Mouse (Mus musculus) ovary, postnatal 36 days (tissue): Measurements from ENCODE around the gene Slc20a1.

ENCODE experiments used
- DNase-seq: peaks from one replicate; pipeline ENCODE4 v3.0.0; 2022; ENCODE audit warnings: low spot score, mixed read lengths

The Slc20a1 gene

GRCm38 (mm10) chr2:129227011-129227529 is 28.5 kb downstream of the Slc20a1 start:
- no peak for DNase-seq

- DNase-seq: no peak
Measured at GRCm38 (mm10) chr2:129227709-129228108, 29.1 kb downstream of the Slc20a1 start.

DNA sequence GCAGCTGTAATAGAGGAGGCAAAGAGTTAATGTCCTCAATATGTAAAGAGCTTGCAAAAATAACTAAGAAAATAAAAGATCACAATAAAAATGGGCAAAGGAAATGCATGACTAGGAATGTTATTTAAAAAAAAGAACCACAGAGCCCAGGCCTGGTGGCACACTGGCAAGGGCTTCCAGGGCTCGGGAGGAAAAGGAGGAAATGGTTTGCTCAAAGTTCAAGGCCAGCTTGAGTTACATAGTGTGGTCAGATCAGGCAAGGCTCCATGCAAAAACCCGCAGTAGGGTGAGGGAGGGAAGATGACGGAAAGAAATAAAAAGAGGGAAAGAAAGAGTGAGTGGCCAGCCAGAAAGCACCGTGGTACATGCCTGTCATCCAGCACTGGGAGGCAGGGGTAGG is 30.0 kb downstream of the Slc20a1 start:
- no peak for DNase-seq

DNA sequence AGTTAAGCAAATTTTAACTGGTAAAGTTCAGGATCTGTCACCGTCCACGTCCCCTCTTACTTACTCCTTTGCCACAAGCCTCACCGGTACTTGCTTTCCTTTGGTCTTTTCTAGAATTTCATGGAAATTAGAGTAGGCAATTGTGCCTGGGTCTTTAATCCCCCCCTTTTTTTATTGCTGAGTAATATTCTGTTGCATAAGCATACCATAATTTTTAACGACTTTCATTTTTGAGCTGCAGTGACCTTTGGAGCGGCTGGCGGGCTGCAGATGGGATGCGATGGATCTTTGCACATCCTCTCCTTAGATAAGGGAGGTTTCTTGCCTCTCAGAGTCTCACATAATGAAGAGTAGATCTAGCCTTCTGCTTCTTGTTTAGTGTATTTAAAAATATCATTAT is 30.8 kb downstream of the Slc20a1 start:
- DNase-seq: no peak

DNA sequence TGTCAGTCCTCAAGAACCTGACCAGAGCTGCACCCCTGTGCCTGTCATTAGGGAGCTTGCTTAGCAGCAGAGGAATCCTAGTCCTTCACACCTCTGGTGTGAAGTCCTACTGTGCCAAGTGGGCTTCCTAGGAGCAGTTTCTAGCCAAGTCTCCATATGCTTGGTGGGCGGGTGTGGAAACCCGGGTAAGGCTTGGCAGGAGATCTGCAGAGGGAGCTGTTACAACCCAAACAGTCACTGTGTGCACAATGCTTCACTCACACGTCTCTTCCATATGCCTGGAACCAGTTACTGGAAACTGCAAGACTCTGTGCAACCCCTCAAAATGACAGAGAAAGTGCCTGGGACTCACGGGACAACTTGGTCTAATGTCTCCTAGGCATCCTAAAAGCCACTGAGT is 33.5 kb downstream of the Slc20a1 start:
- no peak for DNase-seq

- DNase-seq: no peak
Measured at GRCm38 (mm10) chr2:129232484-129232883, 33.9 kb downstream of the Slc20a1 start.

DNA sequence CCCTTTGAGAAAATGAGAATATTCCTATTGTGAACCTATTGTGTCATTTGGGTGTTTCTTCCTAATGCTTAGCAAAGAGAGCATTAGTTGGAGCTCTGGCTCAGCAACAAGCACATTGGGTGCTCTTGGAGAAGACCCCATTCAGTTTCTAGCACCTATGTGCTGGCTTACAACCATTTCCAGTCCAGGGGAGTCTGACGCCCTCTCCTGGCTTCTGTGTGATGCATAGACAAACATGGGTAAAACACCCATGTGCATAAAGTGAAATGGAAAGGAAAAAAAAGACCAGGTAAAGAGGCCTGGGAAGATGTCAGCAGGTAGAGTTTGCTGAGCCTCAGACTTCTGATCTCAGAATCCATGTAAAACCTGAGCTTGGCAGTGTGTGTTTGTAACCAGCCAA is 34.7 kb downstream of the Slc20a1 start:
- no peak for DNase-seq

- DNase-seq: no peak
Measured at GRCm38 (mm10) chr2:129233803-129234477, 35.4 kb downstream of the Slc20a1 start.

DNA sequence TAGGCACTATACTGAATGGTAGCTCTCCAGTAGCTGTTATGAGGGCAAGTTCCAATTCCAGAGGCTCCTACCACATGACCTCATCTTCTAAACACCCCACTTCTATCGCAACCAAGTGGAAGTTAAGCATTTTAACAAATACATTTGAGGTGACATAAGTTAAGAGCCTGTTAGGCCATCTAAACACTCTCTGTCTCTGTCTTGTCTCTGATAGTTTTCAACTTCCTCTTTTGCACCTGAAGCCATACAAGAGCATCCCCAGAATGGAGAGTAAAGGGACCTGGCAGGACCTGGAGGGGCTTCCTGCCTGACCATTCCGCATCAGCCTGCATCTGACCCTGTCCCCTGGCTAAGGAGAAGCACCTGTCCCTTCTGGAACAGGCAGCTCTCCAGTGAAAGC is 36.2 kb downstream of the Slc20a1 start:
- no peak for DNase-seq

DNA sequence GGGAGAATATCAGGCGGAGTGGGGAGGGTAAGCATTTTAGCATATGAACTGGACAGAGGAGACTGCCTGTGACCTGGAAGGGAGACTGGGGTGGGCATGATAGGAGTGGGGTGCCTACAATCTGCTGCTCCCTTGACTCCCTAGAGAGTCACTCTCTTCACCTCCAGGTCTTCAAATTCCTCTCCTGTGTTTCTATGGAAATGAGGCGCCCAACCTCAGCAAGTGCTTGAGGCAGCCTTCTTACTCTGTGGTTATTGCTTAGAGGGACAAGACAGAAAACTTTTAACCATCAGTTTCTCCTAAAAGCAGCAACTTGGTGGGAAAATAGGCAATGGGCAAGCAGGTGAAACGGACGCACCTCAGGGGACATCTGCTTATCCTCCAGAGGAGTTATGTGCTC is 38.0 kb downstream of the Slc20a1 start:
- no peak for DNase-seq

GRCm38 (mm10) chr2:129240726-129241432 is 42.3 kb downstream of the Slc20a1 start:
- peak; percentile 29 for DNase-seq

- DNase-seq: no peak
Measured at GRCm38 (mm10) chr2:129241845-129242833, 43.6 kb downstream of the Slc20a1 start.

DNA sequence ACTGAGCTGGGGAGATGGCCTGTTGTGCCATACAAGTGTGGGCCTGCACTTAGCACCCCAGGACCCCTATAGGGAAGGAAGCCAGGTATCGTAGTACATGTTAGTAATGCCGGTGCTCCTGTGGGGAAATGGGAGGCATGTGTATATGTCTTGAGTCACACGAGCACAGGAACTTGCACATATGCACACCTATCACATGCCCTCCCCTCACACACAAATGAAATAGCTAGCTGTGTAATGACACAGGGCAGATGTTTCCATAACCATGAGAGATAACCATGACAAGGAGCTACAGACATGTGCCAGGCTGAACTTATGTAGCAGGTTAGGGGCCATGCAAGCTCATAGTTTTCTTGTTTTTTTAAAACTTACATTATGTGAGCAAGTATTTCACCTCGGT is 44.4 kb downstream of the Slc20a1 start:
- DNase-seq: no peak

GRCm38 (mm10) chr2:129243786-129244185 is 45.2 kb downstream of the Slc20a1 start:
- no peak for DNase-seq

- no peak for DNase-seq
Measured at GRCm38 (mm10) chr2:129244446-129245120, 46.0 kb downstream of the Slc20a1 start.

DNA sequence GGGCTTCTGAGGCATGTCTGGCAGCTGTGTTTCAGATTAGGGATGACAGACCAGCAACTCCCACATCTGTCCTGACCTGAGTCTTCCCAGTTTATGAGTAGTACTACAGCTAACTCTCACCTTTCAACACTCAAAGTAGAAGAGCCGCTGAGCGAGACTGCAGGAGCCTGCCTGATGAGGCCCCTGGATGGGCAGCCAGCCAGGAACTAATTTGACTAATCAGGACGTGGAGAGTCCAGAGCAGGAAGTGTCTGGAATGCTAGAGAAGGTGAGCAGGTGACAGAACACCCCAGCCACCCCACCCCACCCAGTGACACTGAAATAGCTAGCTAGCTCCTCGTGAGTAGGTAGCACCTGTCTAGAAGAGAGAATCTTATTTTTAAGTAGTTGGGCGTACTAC is 47.1 kb downstream of the Slc20a1 start:
- DNase-seq: no peak

DNA sequence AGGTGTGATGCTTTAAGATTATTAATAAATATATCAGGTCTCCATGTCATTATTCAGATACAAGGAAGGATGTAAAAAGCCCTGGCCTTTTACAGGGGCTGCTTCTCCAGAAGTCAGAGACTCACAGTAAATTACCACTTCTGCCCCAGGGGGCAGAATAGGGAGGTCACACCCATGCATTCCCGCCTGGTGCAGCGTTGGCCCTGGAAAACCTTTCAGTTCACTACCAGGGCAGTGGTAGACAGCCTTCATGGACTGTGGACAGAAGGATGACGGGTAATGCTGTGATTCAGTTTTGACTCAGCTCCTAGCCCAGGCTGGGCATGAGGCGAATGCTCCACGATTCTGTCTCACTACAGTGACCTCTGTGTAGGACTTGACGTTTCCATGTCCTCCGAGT is 47.9 kb downstream of the Slc20a1 start:
- no peak for DNase-seq

- DNase-seq: no peak
Measured at GRCm38 (mm10) chr2:129246924-129247323, 48.4 kb downstream of the Slc20a1 start.

GRCm38 (mm10) chr2:129247707-129248121 is 49.1 kb downstream of the Slc20a1 start:
- no peak for DNase-seq

DNA sequence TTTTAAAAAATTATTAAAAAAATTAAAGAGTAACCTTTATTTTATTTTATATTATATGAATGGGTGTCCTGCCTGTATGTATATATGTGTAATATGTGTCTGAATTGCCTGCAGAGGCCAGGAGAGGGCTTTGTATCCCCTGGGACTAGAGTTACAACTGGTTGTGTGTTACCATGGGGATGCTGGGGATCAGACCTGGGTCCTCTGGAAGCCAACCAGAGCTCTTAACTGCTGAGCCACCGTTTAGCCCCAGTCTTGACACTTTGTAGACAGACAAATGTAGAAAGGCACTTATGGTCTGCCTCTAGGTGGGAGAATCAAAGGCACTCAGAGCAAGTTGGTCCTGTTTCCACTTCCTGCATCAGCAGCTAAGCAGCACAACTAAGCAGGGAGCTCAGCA is 50.8 kb downstream of the Slc20a1 start:
- DNase-seq: no peak

- DNase-seq: no peak
Measured at GRCm38 (mm10) chr2:129252836-129253630, 54.5 kb downstream of the Slc20a1 start.
